Mouse (Mus musculus) neural tube, embryonic 13.5 days (tissue): ENCODE data around the gene Krtap28-13. TPM values are rescaled to one million over a fixed set of nuclear protein-coding genes. Genes with fewer than 3 reads are reported as not detected.

ENCODE experiments used
- ATAC-seq: fragments of 200-750 bp; cut with Nextera tagmentation; 2 replicates; pipeline ENCODE4 v1.8.0; 2017; ENCODE audit warnings: low read depth, mild to moderate bottlenecking, moderate TSS enrichment, moderate library complexity
- H3K27ac ChIP-seq: fragments of 300-500 bp; sonication (generic); replicated peaks from 2 replicates; pipeline ENCODE4 v1.5.1; 2015; ENCODE audit warnings: moderate library complexity, mild to moderate bottlenecking, inconsistent platforms
- H3K27me3 ChIP-seq: fragments of 300-500 bp; sonication (generic); 2 replicates; pipeline ENCODE4 v1.6.1; 2015; ENCODE audit warnings: mild to moderate bottlenecking, inconsistent platforms
- H3K36me3 ChIP-seq: fragments of 300-500 bp; sonication (generic); 2 replicates; pipeline ENCODE4 v1.6.1; 2015; ENCODE audit warnings: mild to moderate bottlenecking, inconsistent platforms
- H3K4me1 ChIP-seq: fragments of 300-500 bp; sonication (generic); replicated peaks from 2 replicates; pipeline ENCODE4 v1.6.1; 2015; ENCODE audit warnings: inconsistent platforms
- H3K4me2 ChIP-seq: fragments of 300-500 bp; sonication (generic); 2 replicates; pipeline ENCODE4 v1.6.1; 2015; ENCODE audit warnings: inconsistent platforms, mild to moderate bottlenecking, moderate library complexity
- H3K4me3 ChIP-seq: fragments of 300-500 bp; sonication (generic); 2 replicates; pipeline ENCODE4 v1.5.1; 2015; ENCODE audit warnings: mild to moderate bottlenecking, inconsistent platforms
- H3K9ac ChIP-seq: fragments of 300-500 bp; sonication (generic); 2 replicates; pipeline ENCODE4 v1.6.1; 2015; ENCODE audit warnings: moderate library complexity, mild to moderate bottlenecking, inconsistent platforms
- H3K9me3 ChIP-seq: fragments of 300-500 bp; sonication (generic); 2 replicates; pipeline ENCODE4 v1.6.1; 2016; ENCODE audit warnings: inconsistent platforms
- WGBS: fragments of 180-500 bp; shearing (Covaris S2); methylation state at CpG from one replicate; pipeline ENCODE4 v1.1.7; 2015; 5-methylcytosine and 5-hydroxymethylcytosine counted together
- polyA plus RNA-seq: library from polyadenylated mRNA; unstranded; fragments of >200 nt; fragmentation: Nextera tagmentation; extraction: Ambion mirVana; gene quantifications from 2 replicates; pipeline ENCODE4 v1.2.1, GENCODE M21; 2015

Gene Krtap28-13
- polyA plus RNA-seq, 1 experiment from 2014 or later = not detected

DNA sequence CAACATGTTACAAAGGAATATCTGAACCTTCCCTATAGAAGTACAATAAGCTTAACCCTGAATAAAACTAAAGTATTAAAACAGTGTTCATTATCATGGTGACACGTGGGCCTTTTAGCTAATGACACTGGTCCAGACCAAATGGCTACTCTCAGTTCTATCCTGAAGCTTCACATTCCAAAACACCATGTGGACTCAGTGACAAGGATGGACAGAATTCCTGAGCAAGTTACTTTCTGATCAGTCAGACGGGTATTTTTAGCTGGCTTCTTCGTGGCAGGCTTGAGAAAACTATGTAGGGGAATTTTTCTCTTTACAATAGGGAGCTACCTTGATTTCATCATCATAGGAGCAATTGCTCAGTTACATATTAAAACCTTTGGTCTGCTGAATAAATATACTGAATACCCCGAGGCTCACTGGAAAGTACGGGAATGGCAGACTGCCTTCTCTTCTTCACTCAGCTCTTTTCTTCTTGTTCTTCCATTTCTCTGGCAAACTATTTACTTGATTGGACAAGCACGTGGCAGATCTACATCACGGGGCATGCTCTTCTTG is 38.9 kb downstream of the Krtap28-13 start:
- Histone ChIP-seq H3K4me1 (peaks cover 9% of the 10 kb centered on the region), H3K27ac (no peak overlapping the region), H3K4me3 (no peak overlapping the region), H3K4me2 (no peak overlapping the region), H3K36me3 (no peaks in the 10 kb centered on the region), H3K9ac (no peak overlapping the region), H3K27me3 (no peaks in the 10 kb centered on the region), H3K9me3 (no peaks in the 10 kb centered on the region)
- 89% methylated on average over 7 of the region's 7 CpGs for WGBS
- no peak for ATAC-seq

DNA sequence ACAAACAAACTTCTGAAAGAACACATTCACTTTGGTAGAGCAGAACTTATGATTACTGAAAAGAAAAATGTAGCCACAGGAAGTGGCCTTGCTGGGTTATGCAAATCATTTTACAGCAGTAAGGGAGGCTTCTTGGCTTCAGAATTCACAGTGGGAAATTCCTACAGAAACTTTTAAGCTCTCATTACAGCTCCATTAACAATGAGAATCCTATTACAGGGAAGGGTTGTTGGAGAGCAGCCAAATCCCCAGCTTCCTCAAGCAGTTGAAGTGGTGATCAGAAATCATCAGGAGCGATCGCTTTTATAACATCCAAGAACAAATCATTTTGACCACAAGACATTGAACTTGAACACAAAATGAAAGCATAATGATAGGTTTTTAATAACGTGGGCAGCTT is 41.2 kb downstream of the Krtap28-13 start:
- Histone ChIP-seq H3K4me3 (no peak overlapping the region), H3K27me3 (no peaks in the 10 kb centered on the region), H3K4me2 (no peak overlapping the region), H3K9me3 (no peaks in the 10 kb centered on the region), H3K36me3 (no peaks in the 10 kb centered on the region), H3K27ac (no peak overlapping the region), H3K4me1 (peaks cover 9% of the 10 kb centered on the region), H3K9ac (no peak overlapping the region)
- 42% methylated on average over 3 of the region's 3 CpGs for WGBS
- peak; percentile 63; the same call in 1 of the 2 replicates for ATAC-seq

DNA sequence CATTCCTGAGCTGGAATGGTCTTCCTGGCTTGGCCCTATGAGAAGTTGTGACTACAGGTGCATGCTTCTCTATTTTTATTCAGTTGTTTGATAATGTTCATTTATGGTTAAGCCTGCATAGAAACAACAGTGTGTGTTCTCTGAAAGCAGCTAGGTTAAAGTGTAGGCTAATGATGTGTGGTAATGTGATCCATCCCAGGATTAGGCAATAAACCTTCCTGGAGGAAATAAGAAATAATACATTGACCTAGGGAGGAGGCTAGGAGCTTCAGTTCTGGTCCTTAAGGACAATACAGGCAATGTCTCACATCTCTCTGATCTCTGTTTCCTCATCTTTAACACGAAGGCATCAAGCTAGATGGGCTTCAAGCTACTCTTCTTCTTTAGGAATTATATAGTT is 44.7 kb downstream of the Krtap28-13 start:
- H3K36me3 ChIP-seq = no peaks in the 10 kb centered on the region
- H3K4me2 ChIP-seq = no peak overlapping the region
- ATAC-seq = no peak
- no peak overlapping the region for H3K27ac ChIP-seq
- WGBS = 51% methylated on average over 1 of the region's 1 CpGs
- H3K4me3 ChIP-seq = no peak overlapping the region
- H3K4me1 ChIP-seq = peaks cover 9% of the 10 kb centered on the region
- no peak overlapping the region for H3K9ac ChIP-seq
- H3K9me3 ChIP-seq = no peaks in the 10 kb centered on the region
- H3K27me3 ChIP-seq = no peaks in the 10 kb centered on the region

DNA sequence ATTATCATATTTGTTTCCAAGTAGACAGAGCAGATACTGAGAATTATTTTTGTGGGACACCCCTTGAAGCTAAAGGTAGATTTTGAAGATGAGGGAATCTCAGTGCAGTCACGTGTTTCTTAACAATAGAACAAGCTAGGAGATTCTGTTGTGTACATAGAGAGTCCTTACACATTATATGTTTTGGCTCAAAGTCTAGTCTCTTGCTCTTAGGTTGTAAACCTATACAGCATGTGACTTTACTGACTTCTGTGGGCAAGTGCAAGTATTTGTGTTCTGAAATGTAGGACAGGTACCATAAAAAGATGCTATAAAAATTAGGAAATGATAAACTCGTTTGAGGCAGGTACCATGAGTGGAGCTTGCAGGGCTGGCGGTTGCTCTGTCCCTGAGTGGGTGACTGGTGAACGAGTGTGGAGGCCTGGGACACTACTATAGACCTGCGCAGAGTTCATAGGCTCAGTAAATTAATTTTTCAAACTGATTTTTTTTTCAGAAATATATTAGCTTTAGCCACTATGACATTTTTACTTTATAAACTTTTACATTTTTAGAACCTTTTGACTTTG is 46.8 kb downstream of the Krtap28-13 start:
- ATAC-seq = no peak
- no peaks in the 10 kb centered on the region for H3K9me3 ChIP-seq
- H3K9ac ChIP-seq = no peak overlapping the region
- H3K27ac ChIP-seq = no peak overlapping the region
- H3K4me3 ChIP-seq = no peak overlapping the region
- H3K4me2 ChIP-seq = no peak overlapping the region
- H3K36me3 ChIP-seq = no peaks in the 10 kb centered on the region
- WGBS = 88% methylated on average over 5 of the region's 5 CpGs
- H3K4me1 ChIP-seq = no peaks in the 10 kb centered on the region
- H3K27me3 ChIP-seq = no peaks in the 10 kb centered on the region

DNA sequence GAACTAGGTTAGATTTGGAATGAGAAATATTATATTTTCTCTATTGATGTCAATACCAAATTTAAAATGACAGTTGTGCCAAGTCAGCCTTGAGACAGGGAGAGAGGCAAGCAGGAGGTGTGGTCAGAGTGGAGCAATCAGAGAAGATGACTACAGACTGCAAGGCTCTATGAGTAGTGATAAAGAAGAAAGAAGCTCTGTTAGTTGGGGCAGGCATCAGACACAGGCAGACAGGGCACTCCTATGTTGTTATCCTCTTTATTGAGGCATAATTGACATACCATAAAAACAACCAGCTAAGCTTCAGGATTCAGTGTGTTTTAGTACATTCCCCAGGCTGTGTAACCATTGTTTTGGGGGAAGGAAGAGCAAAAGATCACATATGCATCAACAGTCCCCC is 50.3 kb downstream of the Krtap28-13 start:
- ATAC-seq = no peak
- Histone ChIP-seq H3K27me3 (no peaks in the 10 kb centered on the region), H3K9ac (no peak overlapping the region), H3K27ac (no peak overlapping the region), H3K9me3 (no peaks in the 10 kb centered on the region), H3K4me3 (no peak overlapping the region), H3K36me3 (no peaks in the 10 kb centered on the region), H3K4me2 (no peak overlapping the region), H3K4me1 (no peaks in the 10 kb centered on the region)

Other genes starting within 250 kb of the Krtap28-13 start
- 35.3 and 36.9 TPM in 2 replicates for gene Agfg1, start 221.4 kb upstream of the Krtap28-13 start, polyA plus RNA-seq
- gene A030005L19Rik, start 147.6 kb upstream of the Krtap28-13 start, polyA plus RNA-seq = 0.25 TPM in 1 of 2 replicates, not detected in the other
- not detected in 2 replicates for gene A030014E15Rik, start 136.0 kb upstream of the Krtap28-13 start, polyA plus RNA-seq
- gene Gm6217, start 129.5 kb upstream of the Krtap28-13 start, polyA plus RNA-seq = not detected in 2 replicates
- not detected in 2 replicates for gene A030003K21Rik, start 117.5 kb upstream of the Krtap28-13 start, polyA plus RNA-seq
- not detected in 2 replicates for gene Gm7544, start 104.9 kb upstream of the Krtap28-13 start, polyA plus RNA-seq
- gene Gm47955, start 100.6 kb upstream of the Krtap28-13 start, polyA plus RNA-seq = not detected in 2 replicates
- gene Gm47959, start 60.4 kb upstream of the Krtap28-13 start, polyA plus RNA-seq = not detected in 2 replicates
- 0.49 and 0.68 TPM in 2 replicates for gene Slc19a3, start 22.5 kb upstream of the Krtap28-13 start, polyA plus RNA-seq
- gene Krtap28-10, start 18.4 kb upstream of the Krtap28-13 start, polyA plus RNA-seq = not detected in 2 replicates
- not detected in 2 replicates for gene Gm47969, start 16.0 kb upstream of the Krtap28-13 start, polyA plus RNA-seq
- not detected in 2 replicates for gene A030005K14Rik, start 1.6 kb upstream of the Krtap28-13 start, polyA plus RNA-seq
- not detected in 2 replicates for gene Ccl20, start 55.8 kb downstream of the Krtap28-13 start, polyA plus RNA-seq
- gene Daw1, start 98.8 kb downstream of the Krtap28-13 start, polyA plus RNA-seq = 0.28 and 0.48 TPM in 2 replicates